ENCODE assay signal across 9 mouse cellular contexts in genomic region chr15:99030585-99031387, GRCm38 (mm10). TPM values are rescaled to one million over a fixed set of nuclear protein-coding genes. Genes with fewer than 3 reads are reported as not detected.
DNase-seq lines count a peak whose midpoint lies in the region; ATAC-seq and TF ChIP-seq lines count a peak whose summit lies in the region.
"Had no signal": no experiment of that assay in that cellular context is flagged by ENCODE, and none has a peak within 500 bp of the region (broad histone marks: within the 10 kb centered on the region; RNA-seq: fewer than 3 reads in every experiment).

No protein-coding gene starts in this region.

- H3K4me1 ChIP-seq in E14TG2a.4 (replicated peaks; ENCODE audit: low read depth, low read length), result peaks cover 51% of the 10 kb centered on the region
- H3K4me1 ChIP-seq in heart, embryonic 10.5 days, result peaks cover 44% of the 10 kb centered on the region
- H3K4me1 ChIP-seq in kidney, postnatal 0 days (replicated peaks; ENCODE audit: insufficient read depth, low read length), result peaks cover 26% of the 10 kb centered on the region

- peak; percentile 71 for DNase-seq in adrenal gland, postnatal 25 days
- peak; percentile 87 for DNase-seq in heart, embryonic 10.5 days (ENCODE audit: low spot score)
- peak; percentile 69 for DNase-seq in kidney, postnatal 0 days (ENCODE audit: low spot score)
- peak; percentile 73 to 78 for DNase-seq in lung, postnatal 4 days
- peak; percentile 44 to 55 for DNase-seq in spleen, postnatal 14 days (ENCODE audit: low spot score in 2 of 2)
- DNase-seq in right cerebral cortex, postnatal 36 days (ENCODE audit: low spot score in 2 of 2), result no peak
- DNase-seq in cerebellum, postnatal 14 days, result no peak

- H3K4me3 ChIP-seq in E14TG2a.4 (replicated peaks; ENCODE audit: low read length), result peak overlapping the region; percentile 97
- H3K4me3 ChIP-seq in heart, embryonic 10.5 days, result peak overlapping the region; percentile 83
- peak overlapping the region; percentile 60 for H3K4me3 ChIP-seq in kidney, postnatal 0 days (replicated peaks; ENCODE audit: low read depth, low read length)

- no peaks in the 10 kb centered on the region for H3K27me3 ChIP-seq in E14TG2a.4 (ENCODE audit: insufficient read depth, low read length)
- no peaks in the 10 kb centered on the region for H3K27me3 ChIP-seq in heart, embryonic 10.5 days (ENCODE audit: insufficient read depth, poor library complexity, severe bottlenecking)
- H3K27me3 ChIP-seq in kidney, postnatal 0 days (ENCODE audit: insufficient read depth, low read length), result no peaks in the 10 kb centered on the region

- H3K9ac ChIP-seq in kidney, postnatal 0 days (ENCODE audit: low read depth, low read length), result peak overlapping the region; percentile 70

- 7% methylated on average over 26 of the region's 26 CpGs for WGBS in heart, embryonic 10.5 days
- WGBS in kidney, postnatal 0 days, result 7% methylated on average over 26 of the region's 26 CpGs

- H3K9me3 ChIP-seq in E14TG2a.4 (ENCODE audit: low read length), result no peaks in the 10 kb centered on the region
- H3K9me3 ChIP-seq in heart, embryonic 10.5 days, result no peaks in the 10 kb centered on the region
- no peaks in the 10 kb centered on the region for H3K9me3 ChIP-seq in kidney, postnatal 0 days (replicated peaks; ENCODE audit: low read length)

- no peak for TF ChIP-seq CTCF in E14TG2a.4 (conservative IDR thresholded peaks at IDR 0.05; ENCODE audit: low read length)
- TF ChIP-seq CTCF in kidney, postnatal 0 days (IDR thresholded peaks at IDR 0.05; ENCODE audit: low read depth), result no peak

- peak; percentile 72 for ATAC-seq in kidney, postnatal 0 days (replicated peaks; ENCODE audit: low FRiP score, low read depth)

- peak overlapping the region; percentile 96 for H3K27ac ChIP-seq in heart, embryonic 10.5 days
- peak overlapping the region; percentile 92 for H3K27ac ChIP-seq in kidney, postnatal 0 days

- peaks cover 38% of the 10 kb centered on the region for H3K36me3 ChIP-seq in E14TG2a.4 (ENCODE audit: insufficient read depth, low read length)
- peaks cover 18% of the 10 kb centered on the region for H3K36me3 ChIP-seq in heart, embryonic 10.5 days
- peaks cover 12% of the 10 kb centered on the region; the same call in 1 of the 2 replicates for H3K36me3 ChIP-seq in kidney, postnatal 0 days (ENCODE audit: insufficient read depth, low read length)

- H3K4me2 ChIP-seq in kidney, postnatal 0 days (ENCODE audit: low read length), result peak overlapping the region; percentile 73

RNA-seq across cellular contexts. Expression of gene Tuba1c, which starts 1.1 kb away (rescaled TPM):
- total RNA-seq in adrenal gland, postnatal 25 days (2021), result 286 and 303 TPM in 2 replicates
- polyA plus RNA-seq in heart, embryonic 10.5 days (2016; fragmentation: Nextera tagmentation; extraction: Ambion mirVana), result 172 and 183 TPM in 2 replicates
- 170 and 178 TPM in 2 replicates for polyA plus RNA-seq in kidney, postnatal 0 days (2015; fragmentation: Nextera tagmentation; extraction: Ambion mirVana)

RNA-seq across cellular contexts. Expression of gene Prph, which starts 24.2 kb away (rescaled TPM):
- 0.52 and 2.2 TPM in 2 replicates for total RNA-seq in adrenal gland, postnatal 25 days (2021)
- 0.36 and 1.1 TPM in 2 replicates for polyA plus RNA-seq in heart, embryonic 10.5 days (2016; fragmentation: Nextera tagmentation; extraction: Ambion mirVana)
- 0.26 and 0.82 TPM in 2 replicates for polyA plus RNA-seq in kidney, postnatal 0 days (2015; fragmentation: Nextera tagmentation; extraction: Ambion mirVana)

RNA-seq across cellular contexts. Expression of gene Troap, which starts 43.6 kb away (rescaled TPM):
- total RNA-seq in adrenal gland, postnatal 25 days (2021), result 4.3 and 5.6 TPM in 2 replicates
- 35.7 TPM in 2 replicates for polyA plus RNA-seq in heart, embryonic 10.5 days (2016; fragmentation: Nextera tagmentation; extraction: Ambion mirVana)
- polyA plus RNA-seq in kidney, postnatal 0 days (2015; fragmentation: Nextera tagmentation; extraction: Ambion mirVana), result 11.4 and 11.5 TPM in 2 replicates
- total RNA-seq: gastrocnemius, adult 8-10 months had no signal

RNA-seq across cellular contexts. Expression of gene C1ql4, which starts 56.8 kb away (rescaled TPM):
- total RNA-seq in adrenal gland, postnatal 25 days (2021), result not detected in 2 replicates
- polyA plus RNA-seq in heart, embryonic 10.5 days (2016; fragmentation: Nextera tagmentation; extraction: Ambion mirVana), result 0.12 and 0.20 TPM in 2 replicates
- 1.3 TPM in 2 replicates for polyA plus RNA-seq in kidney, postnatal 0 days (2015; fragmentation: Nextera tagmentation; extraction: Ambion mirVana)
- total RNA-seq: gastrocnemius, adult 8-10 months had no signal

Comparison
In these comparisons a context has a peak if more than half of its experiments do, and no peak if none do; other contexts are left out.
1. DNase-seq: peak in adrenal gland, postnatal 25 days (single experiment), heart, embryonic 10.5 days (single experiment), kidney, postnatal 0 days (single experiment), lung, postnatal 4 days (2 of 2) and spleen, postnatal 14 days (2 of 2); none in right cerebral cortex, postnatal 36 days (0 of 2) and cerebellum, postnatal 14 days (0 of 2).
2. Peak in every context shown above with its lines, with median percentiles within 50 percentile points of each other: H3K4me3 ChIP-seq.